Mouse (Mus musculus): ENCODE results near the gene Oas1h. TPM values are rescaled to one million over a fixed set of nuclear protein-coding genes. Genes with fewer than 3 reads are reported as not detected.
"Not testable (repeated sequence)": the region's sequence is repeated elsewhere in the genome, so short reads cannot be mapped to it uniquely, and the experiment has no call there.

Gene Oas1h
- polyA plus RNA-seq, 1 experiment from 2014 or later: not detected

DNA sequence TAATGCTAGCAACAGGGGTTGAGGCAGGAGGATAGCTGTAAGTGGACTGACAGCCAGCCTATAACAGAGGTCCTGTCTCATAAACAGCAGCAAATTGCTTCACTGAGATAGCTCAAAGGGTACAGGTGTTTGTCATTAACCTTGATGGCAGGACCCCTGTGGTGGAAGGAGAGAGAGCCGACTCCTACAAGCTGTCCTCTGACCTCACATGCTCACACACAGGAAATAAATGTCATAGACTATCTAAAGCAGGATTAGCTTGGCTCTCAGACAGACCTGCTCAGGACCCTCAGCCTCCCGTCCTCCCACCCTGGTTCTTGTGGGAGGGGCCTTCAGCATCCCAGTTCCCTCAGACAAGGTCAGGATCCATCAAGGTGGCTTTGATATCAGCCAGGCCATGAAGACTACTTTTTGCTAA, 31.0 kb downstream of the Oas1h start:
- H3K36me3 ChIP-seq (ENCODE audit: control insufficient read depth, insufficient read depth, low read length): no peaks in the 10 kb centered on the region
- H3K27ac ChIP-seq (replicated peaks): no peak overlapping the region
- 30% methylated on average over 2 of the region's 2 CpGs for WGBS
- H3K4me3 ChIP-seq (ENCODE audit: low read depth, low read length): no peak overlapping the region
- no peak overlapping the region for H3K4me2 ChIP-seq (replicated peaks; ENCODE audit: low read depth)
- no peaks in the 10 kb centered on the region for H3K9me3 ChIP-seq (ENCODE audit: control insufficient read depth, low read length)
- TF ChIP-seq CTCF (IDR thresholded peaks at IDR 0.05; ENCODE audit: low read depth) (no peak), EP300 (optimal IDR thresholded peaks at IDR 0.05) (no peak)
- H3K4me1 ChIP-seq (replicated peaks; ENCODE audit: control insufficient read depth, insufficient read depth): no peaks in the 10 kb centered on the region
- H3K9ac ChIP-seq (ENCODE audit: low read length): no peak overlapping the region
- ATAC-seq (ENCODE audit: low FRiP score, low TSS enrichment) (no peak), DNase-seq (ENCODE audit: low spot score) (no peak)
- H3K27me3 ChIP-seq (ENCODE audit: control insufficient read depth, insufficient read depth, low read length): no peaks in the 10 kb centered on the region

GRCm38 (mm10) chr5:120893866-120894265, 32.6 kb downstream of the Oas1h start:
- not testable (repeated sequence) for H3K9me3 ChIP-seq (ENCODE audit: control insufficient read depth, low read length); H3K27me3 ChIP-seq (ENCODE audit: control insufficient read depth, insufficient read depth, low read length); H3K9ac ChIP-seq (ENCODE audit: low read length); ATAC-seq (ENCODE audit: low FRiP score, low TSS enrichment); H3K4me3 ChIP-seq (ENCODE audit: low read depth, low read length); H3K4me2 ChIP-seq (replicated peaks; ENCODE audit: low read depth); H3K4me1 ChIP-seq (replicated peaks; ENCODE audit: control insufficient read depth, insufficient read depth); H3K27ac ChIP-seq (replicated peaks); H3K36me3 ChIP-seq (ENCODE audit: control insufficient read depth, insufficient read depth, low read length); DNase-seq (ENCODE audit: low spot score)
- 94% methylated on average over 4 of the region's 4 CpGs for WGBS

GRCm38 (mm10) chr5:120894692-120895091, 33.5 kb downstream of the Oas1h start:
- not testable (repeated sequence) for H3K9me3 ChIP-seq (ENCODE audit: control insufficient read depth, low read length); H3K4me2 ChIP-seq (replicated peaks; ENCODE audit: low read depth); H3K27ac ChIP-seq (replicated peaks); H3K36me3 ChIP-seq (ENCODE audit: control insufficient read depth, insufficient read depth, low read length); DNase-seq (ENCODE audit: low spot score); ATAC-seq (ENCODE audit: low FRiP score, low TSS enrichment); H3K4me1 ChIP-seq (replicated peaks; ENCODE audit: control insufficient read depth, insufficient read depth); H3K9ac ChIP-seq (ENCODE audit: low read length); H3K27me3 ChIP-seq (ENCODE audit: control insufficient read depth, insufficient read depth, low read length); H3K4me3 ChIP-seq (ENCODE audit: low read depth, low read length)
- 64% methylated on average over 2 of the region's 2 CpGs for WGBS

GRCm38 (mm10) chr5:120895231-120895900, 34.1 kb downstream of the Oas1h start:
- TF ChIP-seq EP300 (optimal IDR thresholded peaks at IDR 0.05) (no peak), CTCF (IDR thresholded peaks at IDR 0.05; ENCODE audit: low read depth) (no peak)
- WGBS: 85% methylated on average over 11 of the region's 11 CpGs
- Histone ChIP-seq H3K4me2 (replicated peaks; ENCODE audit: low read depth) (no peak overlapping the region), H3K27ac (replicated peaks) (no peak overlapping the region), H3K36me3 (ENCODE audit: control insufficient read depth, insufficient read depth, low read length) (no peaks in the 10 kb centered on the region), H3K4me3 (ENCODE audit: low read depth, low read length) (no peak overlapping the region), H3K27me3 (ENCODE audit: control insufficient read depth, insufficient read depth, low read length) (no peaks in the 10 kb centered on the region), H3K4me1 (replicated peaks; ENCODE audit: control insufficient read depth, insufficient read depth) (no peaks in the 10 kb centered on the region), H3K9ac (ENCODE audit: low read length) (no peak overlapping the region), H3K9me3 (ENCODE audit: control insufficient read depth, low read length) (no peaks in the 10 kb centered on the region)
- DNase-seq (ENCODE audit: low spot score) (no peak), ATAC-seq (ENCODE audit: low FRiP score, low TSS enrichment) (no peak)

- H3K36me3 ChIP-seq (ENCODE audit: control insufficient read depth, insufficient read depth, low read length): no peaks in the 10 kb centered on the region
- no peak for ATAC-seq (ENCODE audit: low FRiP score, low TSS enrichment)
- no peak for TF ChIP-seq CTCF (IDR thresholded peaks at IDR 0.05; ENCODE audit: low read depth)
- TF ChIP-seq EP300 (optimal IDR thresholded peaks at IDR 0.05): no peak
- WGBS: 90% methylated on average over 6 of the region's 6 CpGs
- no peak overlapping the region for H3K4me3 ChIP-seq (ENCODE audit: low read depth, low read length)
- no peak overlapping the region for H3K4me2 ChIP-seq (replicated peaks; ENCODE audit: low read depth)
- no peak for DNase-seq (ENCODE audit: low spot score)
- no peaks in the 10 kb centered on the region for H3K27me3 ChIP-seq (ENCODE audit: control insufficient read depth, insufficient read depth, low read length)
- no peak overlapping the region for H3K27ac ChIP-seq (replicated peaks)
- no peak overlapping the region for H3K9ac ChIP-seq (ENCODE audit: low read length)
- H3K9me3 ChIP-seq (ENCODE audit: control insufficient read depth, low read length): no peaks in the 10 kb centered on the region
- no peaks in the 10 kb centered on the region for H3K4me1 ChIP-seq (replicated peaks; ENCODE audit: control insufficient read depth, insufficient read depth)
These were observed 37.1 kb downstream of the Oas1h start for GRCm38 (mm10) chr5:120898307-120898706.

- TF ChIP-seq CTCF (IDR thresholded peaks at IDR 0.05; ENCODE audit: low read depth) (no peak), EP300 (optimal IDR thresholded peaks at IDR 0.05) (no peak)
- no peaks in the 10 kb centered on the region for H3K36me3 ChIP-seq (ENCODE audit: control insufficient read depth, insufficient read depth, low read length)
- H3K4me3 ChIP-seq (ENCODE audit: low read depth, low read length): no peak overlapping the region
- no peak overlapping the region for H3K9ac ChIP-seq (ENCODE audit: low read length)
- no peak overlapping the region for H3K4me2 ChIP-seq (replicated peaks; ENCODE audit: low read depth)
- H3K4me1 ChIP-seq (replicated peaks; ENCODE audit: control insufficient read depth, insufficient read depth): no peaks in the 10 kb centered on the region
- no peaks in the 10 kb centered on the region for H3K27me3 ChIP-seq (ENCODE audit: control insufficient read depth, insufficient read depth, low read length)
- no peaks in the 10 kb centered on the region for H3K9me3 ChIP-seq (ENCODE audit: control insufficient read depth, low read length)
- DNase-seq (ENCODE audit: low spot score): no peak
- no peak for ATAC-seq (ENCODE audit: low FRiP score, low TSS enrichment)
- H3K27ac ChIP-seq (replicated peaks): no peak overlapping the region
These were observed 37.5 kb downstream of the Oas1h start for GRCm38 (mm10) chr5:120898726-120899125.
